8 mouse cellular contexts compared by ENCODE assay signal in the genomic region with DNA sequence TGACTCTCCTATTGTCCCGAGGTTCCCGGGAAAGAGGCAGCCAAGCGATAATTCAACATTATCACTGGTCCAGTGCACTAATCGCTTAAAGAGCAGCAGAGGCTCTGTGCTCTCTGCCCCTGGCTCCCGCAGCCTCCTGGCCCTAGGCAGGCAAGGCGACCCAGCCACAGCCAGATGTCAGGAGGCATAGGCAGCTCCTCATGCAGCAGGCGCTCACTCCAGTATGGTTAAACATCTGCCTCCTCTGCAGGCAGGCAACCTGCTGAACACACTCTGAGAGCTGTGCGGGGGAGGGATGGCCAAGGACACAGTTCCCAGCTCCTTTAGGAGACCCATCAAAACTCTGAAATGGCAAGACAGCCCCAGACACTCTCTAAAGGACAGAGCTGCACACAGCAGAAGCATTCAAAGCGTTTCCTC.
DNase-seq lines count a peak whose midpoint lies in the region; ATAC-seq and TF ChIP-seq lines count a peak whose summit lies in the region.

No protein-coding gene starts in this region.

- 0 out of 2 replicates have a peak overlapping the region, but pooled peaks have one; percentile 21 for H3K9ac ChIP-seq in limb, embryonic 14.5 days (ENCODE audit: low read depth, low read length, severe bottlenecking)

- H3K9me3 ChIP-seq in limb, embryonic 14.5 days (ENCODE audit: control insufficient read depth, low read length), result no peaks in the 10 kb centered on the region

- no peaks in the 10 kb centered on the region for H3K27me3 ChIP-seq in limb, embryonic 14.5 days (ENCODE audit: control insufficient read depth, insufficient read depth, low read length)

- H3K4me3 ChIP-seq in limb, embryonic 14.5 days (replicated peaks; ENCODE audit: low read length), result no peak overlapping the region

- no peak overlapping the region; the same call in 1 of the 2 replicates for H3K4me2 ChIP-seq in limb, embryonic 14.5 days (replicated peaks; ENCODE audit: low read depth, low read length, severe bottlenecking)

- no peak for ATAC-seq in limb, embryonic 14.5 days (ENCODE audit: low FRiP score, low read depth)
- no peak for ATAC-seq in monocyte, adult 5-6 weeks (replicated peaks; ENCODE audit: insufficient number of reproducible peaks, low FRiP score, low TSS enrichment, poor library complexity, severe bottlenecking)

- 20% methylated on average over 9 of the region's 9 CpGs for WGBS in limb, embryonic 14.5 days

- intact Hi-C loops in gastrocnemius, postnatal 14 days (cut with DNase I; ENCODE audit: low total_unique reads), result no loop called here

- TF ChIP-seq POLR2A in limb, embryonic 14.5 days (IDR thresholded peaks at IDR 0.05; ENCODE audit: borderline replicate concordance, extremely low read depth, insufficient read depth, insufficient read length), result no peak

- peak; percentile 7 to 35 for DNase-seq in adrenal gland, adult (ENCODE audit: inconsistent age in 2 of 2, low spot score in 1 of 2)
- no peak for DNase-seq in adrenal gland, postnatal 4 days (ENCODE audit: low spot score in 2 of 2)
- peak; percentile 35 for DNase-seq in ZHBTc4 (ENCODE audit: low read depth, low spot score)
- peak; percentile 22 for DNase-seq in gastrocnemius, postnatal 14 days
- DNase-seq in limb, embryonic 14.5 days (ENCODE audit: low spot score), result no peak
- DNase-seq in c-Kit-positive CD71-positive TER-119-positive erythroid progenitor cells, embryonic 14.5 days (ENCODE audit: low spot score), result no peak
- no peak for DNase-seq in spleen, postnatal 10 days (ENCODE audit: low spot score in 2 of 2)

- H3K4me1 ChIP-seq in limb, embryonic 14.5 days (ENCODE audit: control insufficient read depth, insufficient read depth, low read length), result peaks cover 24% of the 10 kb centered on the region

- peak overlapping the region; percentile 26; the same call in 1 of the 2 replicates for H3K27ac ChIP-seq in limb, embryonic 14.5 days (replicated peaks; ENCODE audit: low read depth, low read length)

- H3K36me3 ChIP-seq in limb, embryonic 14.5 days (ENCODE audit: control insufficient read depth, insufficient read depth, low read length), result no peaks in the 10 kb centered on the region

Comparison
In these comparisons a context has a peak if more than half of its experiments do, and no peak if none do; other contexts are left out.
1. DNase-seq: peak in adrenal gland, adult (2 of 2), ZHBTc4 (single experiment) and gastrocnemius, postnatal 14 days (single experiment); none in adrenal gland, postnatal 4 days (0 of 2), limb, embryonic 14.5 days (single experiment), c-Kit-positive CD71-positive TER-119-positive erythroid progenitor cells, embryonic 14.5 days (single experiment) and spleen, postnatal 10 days (0 of 2).